Mouse (Mus musculus) retina, embryonic 14.5 days (tissue): ENCODE results near the gene Grik4.

ENCODE experiments used
- DNase-seq: peaks from one replicate; pipeline ENCODE4 v3.0.0-alpha.2; 2015; ENCODE audit warnings: low spot score

The Grik4 gene

DNA sequence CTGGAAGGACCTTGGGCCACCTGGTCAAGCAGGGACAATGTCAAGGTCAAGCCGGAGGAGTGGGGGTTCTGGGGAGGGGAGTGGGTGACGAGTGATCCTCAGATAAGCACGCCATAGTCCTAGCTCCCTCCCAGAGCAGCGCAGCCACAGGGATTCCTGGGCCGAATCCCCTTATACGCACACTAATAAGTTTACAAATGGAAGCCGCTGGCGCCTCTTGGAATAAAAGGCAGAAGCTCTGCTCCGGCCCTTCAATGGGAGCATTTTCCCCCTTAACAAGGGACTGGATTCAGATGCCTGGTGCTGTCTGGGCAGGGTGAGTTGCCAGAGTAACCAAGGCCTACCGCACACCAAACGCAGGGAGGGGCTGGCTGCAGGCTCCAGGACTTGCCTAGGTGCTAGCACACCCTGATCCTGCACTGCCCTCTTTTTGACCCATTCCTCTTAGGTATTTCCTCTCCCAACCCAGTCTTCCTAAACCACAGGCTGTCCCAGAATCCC is 46.2 kb downstream of the Grik4 start:
- DNase-seq, result peak; percentile 65

DNA sequence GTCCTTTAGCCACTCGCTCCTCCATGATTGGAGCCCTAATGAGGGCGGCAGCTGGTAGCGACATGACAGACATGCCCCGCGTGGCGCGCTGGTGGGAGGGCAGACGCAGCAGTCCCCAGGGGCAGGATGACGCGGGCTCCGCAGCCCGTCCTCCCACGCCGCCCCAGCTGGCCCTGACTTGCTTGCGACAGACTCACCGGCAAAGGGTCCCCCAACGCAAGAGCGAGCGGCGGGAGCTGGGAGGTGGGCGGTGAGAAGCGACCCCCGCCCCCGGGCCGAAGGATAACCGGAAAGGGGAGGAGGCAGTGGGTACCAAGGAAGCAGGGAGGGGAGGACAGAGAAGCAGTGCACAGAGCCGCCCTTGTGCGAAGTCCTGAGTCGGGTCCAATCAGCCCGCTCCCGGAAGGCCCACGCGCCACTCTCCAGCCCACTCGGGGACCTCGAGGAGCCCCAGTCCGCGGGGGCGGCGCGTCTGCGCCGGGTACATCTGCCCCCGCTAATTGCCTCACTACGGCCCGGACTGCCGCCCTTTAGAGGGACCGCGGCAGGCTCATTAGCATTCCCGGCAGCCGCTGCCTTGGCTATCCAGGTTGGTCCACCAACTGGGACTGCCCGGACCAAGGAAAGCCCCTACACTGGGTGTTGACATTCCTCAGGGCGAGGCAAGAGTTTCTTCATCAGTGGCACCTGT is 46.8 kb downstream of the Grik4 start:
- peak; percentile 85 for DNase-seq

DNA sequence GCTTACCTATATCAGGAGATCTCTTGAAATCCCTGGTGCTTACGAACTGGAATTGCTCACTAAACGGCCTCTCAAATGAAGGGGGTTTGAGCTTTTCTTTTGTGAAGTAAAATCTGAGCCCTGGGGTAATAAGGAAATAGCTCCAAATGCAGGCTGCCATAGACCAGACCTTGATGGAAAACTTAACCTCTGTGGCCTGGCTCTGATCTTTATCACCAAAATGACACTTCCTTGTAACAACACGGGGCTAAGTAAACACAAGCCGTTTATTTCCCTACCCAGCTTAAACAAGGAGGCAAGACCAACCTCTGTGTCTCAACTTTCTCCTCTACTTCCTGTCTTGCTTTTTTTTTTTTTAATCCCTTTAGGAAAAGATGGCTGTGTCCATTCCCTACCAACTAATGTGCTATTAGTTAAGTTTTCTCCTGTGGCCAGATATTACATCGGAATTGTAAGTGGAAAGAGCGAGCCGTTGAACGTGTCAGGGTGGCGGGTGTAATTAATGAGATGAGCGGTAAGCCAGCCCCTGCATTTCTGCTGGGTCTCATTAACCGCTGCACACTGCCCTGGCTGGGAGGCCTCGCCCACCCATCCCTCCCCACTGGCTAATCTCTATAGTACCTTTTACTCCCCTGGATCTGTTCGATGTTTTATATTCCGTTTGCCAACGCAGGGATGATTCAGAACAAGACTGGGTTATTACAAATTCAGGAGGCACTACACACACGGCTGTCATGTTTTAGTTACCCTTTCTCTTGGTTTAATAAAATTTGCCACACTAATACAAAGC is 47.7 kb downstream of the Grik4 start:
- DNase-seq, result peak; percentile 62

DNA sequence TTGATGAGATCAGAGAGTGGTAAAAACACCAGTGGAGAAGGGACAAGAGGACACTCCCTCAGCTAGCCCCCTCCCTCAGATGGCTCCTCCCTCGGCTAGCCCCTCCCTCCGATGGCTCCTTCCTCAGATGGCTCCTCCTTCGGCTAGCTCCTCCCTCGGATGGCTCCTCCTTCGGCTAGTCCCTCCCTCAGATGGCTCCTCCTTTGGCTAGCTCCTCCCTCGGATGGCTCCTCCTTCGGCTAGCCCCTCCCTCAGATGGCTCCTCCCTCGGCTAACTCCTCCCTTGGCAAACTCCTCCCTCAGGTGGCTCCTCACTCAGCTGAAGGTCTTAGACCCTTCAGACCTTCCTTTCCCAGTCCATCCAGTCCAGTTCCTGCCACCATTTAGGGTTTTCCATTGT is 51.5 kb downstream of the Grik4 start:
- no peak for DNase-seq

DNA sequence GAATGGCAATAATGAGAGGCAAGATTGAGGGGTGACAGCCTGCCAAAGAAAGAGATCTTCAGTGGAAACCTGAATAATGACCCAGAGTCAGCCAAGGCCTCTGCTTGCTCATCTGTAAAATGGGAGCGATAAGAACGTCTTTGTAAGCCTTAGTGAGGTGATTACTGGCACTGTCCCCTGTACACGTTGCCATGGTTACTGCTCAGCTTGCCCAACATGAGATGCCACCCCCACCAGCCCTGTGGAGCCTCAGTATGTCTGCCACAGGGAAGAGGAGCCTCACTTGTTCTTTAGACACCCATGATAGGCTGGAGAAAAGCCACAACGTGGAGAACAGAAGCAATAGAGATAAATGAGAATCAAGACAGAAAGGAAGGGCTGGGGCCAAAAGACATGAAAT is 56.4 kb downstream of the Grik4 start:
- no peak for DNase-seq

DNA sequence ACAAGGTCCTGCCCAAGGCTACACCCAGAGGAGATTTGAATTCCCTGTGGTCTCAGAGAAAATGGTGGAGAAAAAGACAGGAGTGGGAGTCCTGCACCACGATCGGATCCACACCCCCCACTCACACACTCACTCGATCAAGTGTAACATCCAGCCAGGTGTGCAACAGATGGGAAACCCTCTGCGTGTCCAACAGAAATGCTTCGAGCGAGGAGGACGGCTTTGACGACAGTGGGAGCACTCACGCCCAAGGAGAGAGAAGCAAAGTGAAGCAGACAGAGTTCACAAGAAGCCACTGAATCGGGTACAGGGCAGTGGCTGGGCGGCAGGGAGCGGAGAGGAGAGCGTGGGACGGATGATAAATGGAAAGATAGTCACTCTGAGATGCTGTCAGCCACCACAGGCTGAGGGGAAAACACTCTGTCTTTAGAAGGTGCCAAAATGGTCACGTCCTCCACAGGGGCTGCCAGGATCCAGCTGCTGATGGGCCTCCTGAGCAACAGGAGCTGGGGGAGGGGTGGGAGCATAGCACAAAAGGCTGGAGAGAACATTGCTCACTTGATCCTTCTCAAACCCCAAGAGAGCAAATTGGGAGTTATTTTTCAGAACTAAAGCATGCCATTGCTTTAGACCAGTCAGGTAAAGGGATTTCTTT is 58.1 kb downstream of the Grik4 start:
- DNase-seq, result no peak

DNA sequence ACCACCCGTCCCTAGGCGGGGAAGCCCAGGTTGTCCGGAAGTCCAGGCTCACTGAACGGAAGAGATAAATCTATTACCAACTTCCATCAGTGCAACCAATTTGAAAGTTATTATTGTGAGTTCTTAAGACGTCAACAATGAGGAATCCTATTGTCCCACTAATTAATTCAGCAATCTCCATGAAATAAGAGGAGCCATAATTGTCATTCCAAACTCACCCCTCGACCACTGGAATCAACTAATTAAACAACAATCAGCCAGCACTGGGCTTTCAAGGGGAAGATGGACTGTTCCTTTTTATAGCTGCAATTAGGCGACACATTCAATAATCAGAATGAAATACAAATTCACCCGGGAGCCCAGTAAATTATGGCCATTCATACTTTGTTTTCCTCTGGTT is 58.7 kb downstream of the Grik4 start:
- peak; percentile 44 for DNase-seq

DNA sequence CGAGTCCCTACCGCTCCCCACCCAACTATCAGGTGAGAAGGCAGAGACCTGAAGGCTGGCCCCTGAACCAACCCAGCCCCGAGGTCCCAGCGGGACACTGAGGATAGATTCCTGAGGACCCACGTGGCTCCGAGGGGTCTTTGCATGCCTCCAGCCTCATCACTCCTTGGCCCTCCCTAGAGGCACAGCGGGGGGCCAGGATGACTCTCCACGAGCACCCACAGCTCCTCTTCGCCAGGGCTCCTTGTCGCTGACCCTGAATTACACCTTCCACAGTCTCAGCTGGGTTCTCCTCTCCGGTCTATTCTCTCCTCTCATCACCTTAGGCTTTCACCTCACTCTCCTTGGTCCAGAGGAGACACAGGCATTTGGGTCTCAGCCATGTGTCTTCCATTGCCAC is 59.2 kb downstream of the Grik4 start:
- DNase-seq, result no peak

DNA sequence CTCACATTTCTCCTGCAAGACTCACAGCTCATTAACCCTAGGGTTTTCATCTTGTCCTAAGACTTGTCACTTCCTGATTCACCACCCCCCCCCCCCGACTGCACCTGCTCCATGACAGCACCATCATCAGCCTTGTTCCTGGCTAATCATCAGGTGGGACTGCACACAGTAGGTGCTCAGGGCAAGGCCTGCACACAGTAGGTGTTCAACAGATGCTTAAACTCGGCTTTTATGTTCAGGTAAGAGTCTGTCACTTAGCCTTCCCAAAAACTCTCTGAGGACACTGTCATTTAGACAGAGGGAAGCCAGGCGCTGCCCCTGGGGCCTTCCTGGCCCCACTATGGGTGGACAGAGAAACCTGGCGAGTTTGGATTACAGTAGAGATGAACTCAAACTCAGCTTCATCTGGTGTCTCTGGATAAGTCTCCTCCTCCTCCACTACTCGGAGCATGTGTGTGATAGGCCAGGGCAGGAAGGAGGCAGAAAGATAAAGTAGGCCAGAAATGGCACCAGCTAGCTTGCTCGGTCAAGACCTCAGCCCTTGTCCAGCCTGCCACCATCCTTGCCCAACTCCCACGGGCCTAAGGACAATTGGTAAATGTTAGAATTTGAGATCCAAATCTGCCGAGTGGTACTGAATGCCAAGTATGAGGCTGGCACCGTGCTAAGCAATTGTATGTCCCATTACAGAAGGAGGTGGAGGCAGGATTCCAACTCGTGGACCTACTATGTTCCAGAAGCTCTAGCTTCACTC is 61.1 kb downstream of the Grik4 start:
- no peak for DNase-seq

DNA sequence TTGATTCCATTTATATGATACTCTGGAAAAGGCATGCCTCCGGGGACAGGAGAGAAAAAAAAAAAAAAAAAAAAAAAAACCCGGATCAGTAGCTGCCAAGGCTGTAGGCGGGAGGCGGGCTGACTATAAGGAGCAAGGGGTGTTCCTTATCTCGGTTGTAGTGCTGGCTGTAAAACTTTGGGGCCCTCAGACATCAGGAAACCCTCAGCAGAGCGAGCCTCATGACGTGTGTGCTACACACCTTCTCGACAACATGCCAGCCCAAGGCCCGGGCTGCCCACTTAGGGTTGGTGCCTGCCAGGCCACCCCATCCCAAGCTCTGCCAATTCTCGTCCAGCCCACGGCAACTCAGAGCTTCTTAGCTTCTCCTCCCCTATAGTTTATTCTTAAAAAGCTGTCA is 62.0 kb downstream of the Grik4 start:
- DNase-seq, result no peak

DNA sequence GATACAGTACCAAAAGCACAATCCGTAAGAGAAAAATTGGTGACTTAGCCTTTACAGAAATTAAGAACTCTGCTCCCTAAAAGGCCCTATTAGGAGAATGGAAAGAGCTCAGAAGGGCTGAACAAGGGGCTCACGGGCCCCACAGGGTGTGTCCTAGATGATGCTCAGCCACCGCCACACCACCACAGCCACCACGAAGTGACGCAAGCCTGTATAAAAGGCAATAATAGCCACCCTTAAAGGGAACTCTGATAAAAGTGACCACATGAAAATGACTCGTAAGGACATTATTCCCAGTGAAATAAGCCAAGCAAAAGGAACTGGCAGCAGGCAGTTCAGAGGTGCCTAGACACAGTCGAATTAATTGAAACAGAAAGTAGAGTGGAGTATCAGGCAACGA is 63.3 kb downstream of the Grik4 start:
- no peak for DNase-seq

DNA sequence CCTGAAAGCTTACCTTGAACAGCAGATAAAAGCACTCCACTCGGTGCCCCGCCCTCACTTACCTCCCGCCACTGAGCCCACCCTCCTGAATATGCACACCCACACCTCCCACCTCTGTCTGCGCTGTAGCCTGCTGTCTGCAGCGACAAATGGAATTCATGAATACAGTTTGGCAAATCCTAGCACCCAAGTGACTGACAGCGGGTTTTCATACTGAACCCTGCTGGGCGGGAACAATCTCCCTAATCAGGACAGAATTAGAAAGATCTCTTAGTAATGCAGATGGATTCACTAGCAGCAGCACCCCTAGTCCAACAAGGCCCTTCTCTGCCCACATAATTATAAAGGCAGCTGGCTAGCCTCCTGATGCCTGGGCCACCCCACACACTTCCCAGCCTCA is 65.9 kb downstream of the Grik4 start:
- no peak for DNase-seq

DNA sequence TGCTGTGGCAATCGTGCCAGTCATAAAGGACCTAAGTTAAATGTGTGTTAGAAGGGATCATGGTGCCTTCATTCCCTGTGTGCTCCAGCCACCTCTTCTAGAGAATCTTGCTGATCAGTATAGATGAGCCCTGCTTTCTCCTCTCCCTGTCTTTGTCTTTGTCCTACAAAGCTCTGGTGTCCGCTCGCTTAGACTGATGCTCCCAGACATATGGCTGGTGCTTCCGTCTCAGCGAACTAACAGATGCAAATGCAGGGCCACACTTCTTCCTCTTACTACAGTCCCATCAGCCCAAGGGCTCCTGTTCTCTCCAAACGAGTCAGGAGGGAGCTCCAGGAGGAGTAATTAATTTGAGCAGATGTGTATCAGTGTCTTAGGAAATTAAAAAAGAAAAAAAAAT is 71.4 kb downstream of the Grik4 start:
- DNase-seq, result peak; percentile 55

DNA sequence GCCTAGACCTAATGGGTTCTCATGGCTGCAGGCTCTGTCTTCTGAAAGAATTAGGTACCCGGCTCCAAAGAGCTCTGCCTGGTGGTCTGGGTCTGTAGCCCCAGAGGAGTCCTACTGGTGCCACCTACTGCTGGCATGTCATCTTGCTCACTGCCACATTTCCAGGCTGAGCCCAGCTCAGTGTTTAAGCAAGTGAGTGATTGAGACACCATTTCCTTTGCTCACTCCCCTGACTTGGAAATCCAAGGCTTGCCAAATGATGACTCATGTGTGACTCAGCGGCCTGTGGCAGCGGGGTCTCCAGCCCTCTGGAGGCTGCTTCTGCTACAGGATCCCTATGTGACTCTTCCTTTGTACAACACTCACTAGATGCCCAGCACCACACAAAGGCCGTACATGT is 72.6 kb downstream of the Grik4 start:
- DNase-seq, result no peak

DNA sequence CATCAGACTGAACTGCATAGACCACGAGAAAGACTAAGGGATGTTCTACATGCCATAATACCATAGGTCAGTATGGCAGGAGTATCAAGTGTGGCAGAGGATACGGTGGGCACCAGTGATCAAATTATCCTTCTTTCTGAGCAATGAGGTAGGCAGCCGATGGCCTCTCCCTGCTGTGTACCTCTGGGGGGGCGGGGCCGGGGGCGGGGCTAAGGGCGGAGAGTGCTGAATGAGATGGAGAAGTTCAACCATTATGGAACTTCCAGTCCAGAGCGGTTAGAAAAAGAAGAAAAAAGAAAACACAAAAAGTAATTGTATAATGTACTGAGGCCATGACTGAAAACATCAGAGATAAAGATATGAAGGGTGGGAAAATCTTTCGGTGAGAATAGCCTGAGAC is 74.0 kb downstream of the Grik4 start:
- no peak for DNase-seq

DNA sequence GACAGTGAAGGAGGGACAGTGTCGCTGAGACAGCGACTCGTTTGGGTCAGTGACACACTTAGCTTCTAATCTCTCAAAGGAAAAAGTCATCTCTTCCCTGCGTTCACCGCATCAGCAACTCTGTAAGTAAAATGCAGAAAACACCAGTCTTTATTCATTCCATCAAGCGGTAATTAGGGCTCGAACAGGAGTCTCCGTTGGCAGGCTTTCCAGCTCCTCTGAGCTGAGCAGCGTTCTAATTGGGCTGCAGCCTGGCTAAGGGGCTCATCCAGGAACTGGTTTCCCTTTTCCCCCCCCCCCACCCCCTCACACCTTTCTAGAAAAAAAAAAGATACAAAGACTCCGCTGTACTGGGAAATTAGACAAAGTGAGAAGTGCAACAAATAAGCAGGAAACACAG is 75.8 kb downstream of the Grik4 start:
- DNase-seq, result no peak

DNA sequence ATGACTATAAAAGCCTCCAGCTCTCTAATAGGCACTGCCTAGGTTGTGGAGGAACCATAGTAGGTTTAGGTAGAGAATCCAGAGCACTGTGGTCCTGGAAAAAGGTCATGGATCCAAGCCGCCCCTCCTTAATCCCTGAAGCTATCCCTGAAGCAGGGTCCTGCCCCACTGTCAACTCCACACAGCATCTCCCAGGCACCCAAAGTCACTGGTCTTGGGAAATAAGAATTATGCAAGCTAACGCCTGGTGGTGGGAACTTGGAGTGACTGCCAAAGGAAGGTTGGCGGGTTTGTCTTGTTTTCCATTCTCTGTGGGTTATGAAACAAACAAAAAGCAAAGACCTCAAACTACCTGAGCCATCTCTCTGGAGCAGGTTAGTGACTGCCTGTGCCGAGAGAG is 77.6 kb downstream of the Grik4 start:
- no peak for DNase-seq

DNA sequence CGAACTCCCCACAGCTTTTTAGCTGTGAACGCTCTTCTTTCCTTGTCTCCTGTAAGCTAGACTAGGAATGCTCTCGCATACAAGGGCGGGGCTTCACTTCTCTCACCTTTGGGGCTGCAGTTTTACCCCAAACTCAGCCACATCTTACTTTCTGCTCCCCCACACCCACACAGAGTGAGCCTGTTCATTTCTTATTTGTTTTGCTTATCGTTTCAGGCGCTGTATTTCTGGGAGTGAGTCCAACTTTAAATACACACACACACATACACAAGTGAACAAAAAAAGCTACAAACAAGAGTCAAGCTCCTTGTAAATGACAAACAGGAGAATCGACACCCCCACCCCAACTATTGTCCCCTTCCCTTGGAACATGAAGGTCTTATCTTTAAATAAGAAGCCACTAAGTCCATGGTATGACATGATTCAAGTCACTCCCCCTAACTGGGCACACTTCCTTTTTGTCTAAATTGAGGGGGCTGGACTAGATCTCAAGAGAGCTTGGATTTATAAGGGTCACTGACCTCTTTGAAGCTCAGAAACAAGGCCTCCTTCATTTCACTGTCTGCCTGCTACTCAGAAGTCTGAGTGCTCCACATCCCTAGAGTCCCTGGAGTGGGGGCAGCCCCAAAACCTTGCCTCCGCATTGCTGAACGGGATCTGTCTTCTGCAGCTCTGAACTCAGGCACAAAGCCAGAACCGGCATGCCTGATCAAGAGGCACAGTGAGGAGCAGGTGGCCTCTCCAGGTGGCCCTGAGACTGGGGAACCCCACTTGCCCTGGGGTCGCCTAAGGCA is 79.1 kb downstream of the Grik4 start:
- no peak for DNase-seq

DNA sequence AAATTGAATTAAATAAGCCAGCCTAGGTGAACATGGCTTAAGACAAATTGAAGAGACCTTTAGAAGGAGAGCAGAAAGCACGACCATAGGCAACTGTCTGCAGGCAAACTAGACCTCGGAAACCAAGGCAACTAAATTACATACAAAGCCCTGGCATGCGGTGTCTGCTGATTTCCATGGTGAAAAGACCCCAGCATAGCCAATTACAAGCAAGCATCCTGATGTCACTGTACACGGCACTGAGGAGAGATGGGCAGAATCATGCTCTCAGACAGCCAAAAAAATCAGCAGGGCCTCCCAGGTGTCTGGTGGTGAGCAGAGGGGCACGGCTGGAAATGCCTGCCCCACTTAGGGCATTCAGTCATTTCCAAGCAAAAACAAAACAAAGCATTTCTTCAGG is 80.9 kb downstream of the Grik4 start:
- DNase-seq, result no peak

DNA sequence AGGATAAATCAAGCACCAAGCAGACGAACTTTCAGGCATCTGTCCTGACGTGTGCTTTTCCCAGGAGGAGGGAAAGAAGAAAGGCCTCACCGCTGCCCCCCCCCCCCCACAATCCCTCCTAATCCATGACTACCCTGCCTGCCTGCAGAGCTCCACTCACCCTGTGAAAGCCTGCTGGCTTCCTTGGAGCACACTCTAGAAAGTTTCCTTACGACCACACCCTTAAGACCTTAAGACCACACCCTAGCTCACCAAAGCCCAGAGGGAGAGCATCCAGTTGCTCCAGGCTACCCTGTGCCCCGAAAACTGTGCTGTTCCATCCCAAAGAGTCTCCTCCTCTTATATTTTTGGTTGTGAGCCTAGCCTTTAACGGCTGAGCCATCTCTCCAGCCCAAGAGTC is 82.6 kb downstream of the Grik4 start:
- DNase-seq, result no peak

DNA sequence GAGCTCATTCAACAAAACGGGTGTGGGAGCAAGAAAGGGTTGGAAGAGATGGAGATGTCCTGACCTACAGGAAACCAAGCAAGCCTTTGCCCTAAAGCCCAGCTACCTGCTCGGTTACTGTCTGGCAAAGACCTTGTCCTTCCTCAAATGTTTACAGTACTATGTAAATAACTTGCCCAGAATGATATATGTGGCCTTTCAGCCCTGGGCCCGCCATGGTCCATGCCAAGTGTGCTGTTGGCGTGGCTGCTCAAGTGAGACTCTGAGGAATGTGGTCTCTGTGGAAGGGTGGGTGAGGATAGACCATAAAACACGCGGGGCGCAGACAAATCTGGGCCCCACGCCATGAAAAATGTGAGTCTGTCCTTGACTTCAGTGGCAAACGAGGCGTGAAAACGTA is 83.1 kb downstream of the Grik4 start:
- DNase-seq, result no peak
